Mouse (Mus musculus): Measurements from ENCODE around the gene Lpxn.

GRCm38 (mm10) chr19:12804237-12804636, 8.2 kb downstream of the Lpxn start:
- TF ChIP-seq CTCF (conservative IDR thresholded peaks at IDR 0.05; ENCODE audit: insufficient read depth, insufficient read length, low read depth, low read length) = no peak
- no peak for TF ChIP-seq POLR2A (IDR thresholded peaks at IDR 0.05; ENCODE audit: low read depth, low read length)

All from kidney, adult 2 months (tissue).